Mouse (Mus musculus): ENCODE data around the gene Asb13.

Gene Asb13

GRCm38 (mm10) chr13:3633895-3634811 is at the start of gene Asb13:
Asb13 (plus strand) TSS chr13:3634032.
- DNase-seq (ENCODE audit: extremely low spot score) = peak; percentile 82

DNA sequence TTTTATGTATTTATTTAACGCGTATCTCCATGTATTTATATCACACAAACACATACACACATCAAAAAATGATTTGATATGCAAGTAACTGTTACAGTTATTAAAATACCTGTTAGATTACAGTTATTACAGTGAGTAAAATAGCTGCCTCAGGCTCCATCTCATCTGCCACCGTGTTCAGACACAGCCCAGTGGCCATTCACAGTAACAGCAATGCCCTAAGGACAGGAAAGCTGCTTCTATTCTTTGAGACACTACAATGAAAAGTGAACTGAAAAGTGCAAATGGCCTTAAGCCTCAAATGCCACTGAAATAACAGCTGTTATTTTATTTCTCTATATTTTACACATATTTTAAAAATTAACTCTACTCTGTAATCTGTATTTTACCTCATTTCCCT is 43.0 kb upstream of the Asb13 start:
- DNase-seq (ENCODE audit: extremely low spot score) = no peak

DNA sequence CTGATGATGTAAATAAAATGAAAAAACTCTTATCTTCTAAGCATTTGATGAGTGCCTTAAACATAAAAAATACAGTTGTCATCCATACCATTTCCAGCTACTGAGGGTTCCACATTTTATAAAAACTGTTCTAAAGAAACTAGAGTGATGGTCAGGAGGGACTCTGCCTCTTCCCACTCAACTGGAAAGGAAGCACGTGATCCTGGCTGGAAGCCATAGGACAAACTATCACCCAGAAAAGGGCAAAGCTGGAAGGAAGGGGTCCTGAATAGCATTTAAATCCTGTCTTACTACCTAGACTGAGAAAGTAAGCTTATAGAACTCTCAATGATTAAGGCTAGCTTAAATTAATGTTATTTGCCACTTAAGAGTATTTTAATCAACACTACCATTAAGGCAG is 39.5 kb upstream of the Asb13 start:
- DNase-seq (ENCODE audit: extremely low spot score) = no peak

DNA sequence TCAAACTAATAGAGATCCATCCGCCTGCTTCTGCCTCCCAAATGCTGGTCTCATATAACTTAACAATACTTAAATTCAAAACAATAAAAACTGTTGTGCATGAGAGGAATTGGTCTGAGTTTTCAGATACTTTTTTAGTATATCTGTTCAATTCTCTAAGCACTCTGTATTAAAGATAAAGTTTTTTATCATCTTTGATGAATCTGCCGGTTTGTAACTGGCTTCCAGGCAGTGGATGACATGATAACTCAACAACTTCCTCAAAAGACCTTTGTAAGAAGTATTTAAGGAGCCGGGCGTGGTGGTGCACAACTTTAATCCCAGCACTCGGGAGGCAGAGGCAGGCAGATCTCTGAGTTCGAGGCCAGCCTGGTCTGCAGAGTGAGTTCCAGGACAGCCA is 37.6 kb upstream of the Asb13 start:
- no peak for DNase-seq (ENCODE audit: extremely low spot score)

DNA sequence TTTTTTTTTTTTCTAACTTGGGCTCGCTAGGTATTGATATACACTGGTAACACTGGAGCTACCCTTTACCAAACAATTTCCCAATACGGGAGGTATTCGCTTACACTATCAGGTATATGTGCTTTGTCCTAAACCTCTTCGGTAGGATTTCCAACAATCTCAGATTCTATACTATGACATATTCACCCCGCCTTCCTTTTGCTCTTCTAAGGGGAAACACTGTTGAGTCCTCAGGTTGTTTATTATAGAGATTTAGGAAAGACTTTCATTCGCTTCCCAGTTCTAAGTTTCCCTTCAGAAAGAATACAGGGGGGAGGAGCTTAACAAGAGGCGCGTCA is 24.1 kb upstream of the Asb13 start:
- DNase-seq (ENCODE audit: extremely low spot score) = no peak

GRCm38 (mm10) chr13:3610118-3610794 is 23.6 kb upstream of the Asb13 start:
- DNase-seq (ENCODE audit: extremely low spot score) = no peak

- peak; percentile 98 for DNase-seq (ENCODE audit: extremely low spot score)
Observed at GRCm38 (mm10) chr13:3610795-3611438, 22.9 kb upstream of the Asb13 start, which contains the start of gene Fam208b. Fam208b (minus strand) TSS chr13:3611108.

DNA sequence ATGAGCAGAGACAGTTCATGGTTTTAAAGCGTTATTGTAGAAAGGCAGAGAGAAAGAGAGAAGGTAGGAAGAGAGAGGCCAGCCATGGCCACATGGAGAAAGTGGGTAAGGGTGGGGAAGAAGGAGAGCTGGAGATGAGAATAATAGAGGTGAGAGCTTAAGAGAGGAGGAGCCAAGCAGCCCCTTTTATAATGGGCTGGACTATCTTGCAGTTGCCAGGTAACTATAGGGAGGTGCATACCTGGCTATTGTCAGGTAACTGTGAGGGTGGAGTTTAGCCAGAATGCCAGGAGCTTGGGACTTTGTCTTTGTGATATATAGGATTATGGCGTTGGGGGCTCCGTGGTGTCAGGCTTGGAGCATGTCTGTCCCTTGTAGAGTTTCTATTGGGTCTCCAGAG is 6.7 kb upstream of the Asb13 start:
- no peak for DNase-seq (ENCODE audit: extremely low spot score)

DNA sequence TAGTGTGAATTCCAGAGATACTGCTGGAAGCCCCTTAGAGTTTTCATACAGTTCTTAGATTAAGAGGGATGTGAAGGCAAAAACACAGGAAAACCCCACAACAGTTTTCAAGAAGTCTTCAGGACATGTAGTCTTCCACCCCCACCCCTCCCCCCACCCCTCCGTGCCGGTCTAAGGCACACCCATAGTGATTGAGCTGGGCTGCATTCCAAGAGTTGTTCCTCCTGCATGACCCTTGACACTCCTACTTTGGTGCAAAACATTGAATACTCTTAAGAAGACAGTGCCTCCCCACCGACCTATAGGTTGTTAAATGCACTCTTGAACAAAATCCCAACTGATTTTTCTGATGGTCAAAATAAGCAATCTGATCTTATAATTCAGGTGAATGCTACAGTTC is 5.7 kb upstream of the Asb13 start:
- DNase-seq (ENCODE audit: extremely low spot score) = no peak

- no peak for DNase-seq (ENCODE audit: extremely low spot score)
Observed at GRCm38 (mm10) chr13:3632551-3632950, 1.3 kb upstream of the Asb13 start.

- no peak for DNase-seq (ENCODE audit: extremely low spot score)
Observed at GRCm38 (mm10) chr13:3633131-3633530, 701 bp upstream of the Asb13 start.

- DNase-seq (ENCODE audit: extremely low spot score) = no peak
Observed at GRCm38 (mm10) chr13:3635076-3635475, 1.2 kb downstream of the Asb13 start.

DNA sequence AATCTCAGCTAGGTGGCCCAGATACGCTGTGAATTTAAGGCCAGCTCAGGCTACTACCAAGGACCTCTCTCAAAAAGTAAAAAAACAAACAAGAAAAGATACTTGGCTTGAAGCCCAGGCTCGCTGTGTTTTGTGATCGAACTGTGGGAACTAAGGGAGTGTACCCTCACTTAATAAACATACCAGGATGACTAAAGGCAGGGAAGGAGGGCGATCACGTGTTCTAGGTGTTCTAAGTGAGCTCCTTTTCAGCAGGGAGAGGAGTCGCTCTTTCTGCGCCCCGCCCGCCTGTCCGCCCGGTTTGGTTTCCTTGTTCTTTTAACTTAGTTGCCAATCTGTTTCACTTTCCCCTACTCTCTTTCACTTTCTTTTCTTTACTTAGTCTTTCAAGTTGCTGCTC is 3.0 kb downstream of the Asb13 start:
- no peak for DNase-seq (ENCODE audit: extremely low spot score)

GRCm38 (mm10) chr13:3642049-3642448 is 8.2 kb downstream of the Asb13 start:
- no peak for DNase-seq (ENCODE audit: extremely low spot score)

DNA sequence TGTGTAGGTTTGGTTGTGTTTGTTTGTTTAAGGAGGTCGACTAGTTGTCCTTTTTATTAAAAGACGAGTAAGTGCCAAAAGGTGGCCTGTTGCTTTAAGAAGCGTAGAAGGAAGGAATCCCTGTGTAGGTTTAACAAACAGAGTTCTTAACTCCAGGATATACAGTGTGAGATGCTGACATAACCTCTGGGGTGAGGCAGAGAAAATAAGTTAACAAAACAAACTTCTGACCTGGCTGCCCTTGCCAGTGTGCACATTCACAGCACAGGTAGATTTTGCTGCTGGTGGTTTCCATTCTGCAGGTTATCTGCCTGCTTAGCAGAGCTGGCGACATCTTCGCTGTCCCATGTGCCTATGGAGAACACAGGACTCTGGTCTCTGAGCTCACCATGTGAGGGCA is 8.7 kb downstream of the Asb13 start:
- DNase-seq (ENCODE audit: extremely low spot score) = no peak

GRCm38 (mm10) chr13:3644871-3645270 is 11.0 kb downstream of the Asb13 start:
- DNase-seq (ENCODE audit: extremely low spot score) = no peak

- no peak for DNase-seq (ENCODE audit: extremely low spot score)
Observed at GRCm38 (mm10) chr13:3645919-3646318, 12.1 kb downstream of the Asb13 start.

- no peak for DNase-seq (ENCODE audit: extremely low spot score)
Observed at GRCm38 (mm10) chr13:3646566-3646965, 12.7 kb downstream of the Asb13 start.

DNA sequence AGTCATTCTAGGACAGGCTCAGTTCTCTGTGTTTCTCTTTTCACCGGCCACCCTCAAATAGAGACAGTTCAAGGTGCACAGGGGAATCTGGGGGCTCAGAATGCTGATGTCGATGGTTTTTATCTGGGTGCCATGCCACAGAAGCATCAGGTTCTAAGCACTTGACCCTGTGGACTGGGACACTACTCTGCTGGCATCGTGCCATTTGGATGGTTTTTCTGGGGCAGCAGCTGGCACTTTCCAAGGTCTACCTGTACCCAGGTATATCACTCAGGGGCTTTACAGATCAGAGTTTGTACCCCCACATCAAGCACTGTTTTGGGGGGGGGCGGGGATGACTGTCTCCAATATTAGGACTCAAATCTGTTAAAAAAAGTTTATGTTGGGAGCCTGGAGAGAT is 16.7 kb downstream of the Asb13 start:
- no peak for DNase-seq (ENCODE audit: extremely low spot score)

- no peak for DNase-seq (ENCODE audit: extremely low spot score)
Observed at GRCm38 (mm10) chr13:3654432-3654831, 20.6 kb downstream of the Asb13 start.

GRCm38 (mm10) chr13:3659163-3660160 is 25.6 kb downstream of the Asb13 start:
- DNase-seq (ENCODE audit: extremely low spot score) = no peak

Measured in embryo, embryonic 9.5 days (tissue).